Mouse (Mus musculus) stomach, embryonic 16.5 days (tissue): Measurements from ENCODE around the gene Tnks1bp1. TPM values are rescaled to one million over a fixed set of nuclear protein-coding genes. Genes with fewer than 3 reads are reported as not detected.

Experiments used
- ATAC-seq: fragments of 200-750 bp; cut with Nextera tagmentation; 2 replicates; pipeline ENCODE4 v1.8.0; 2017; ENCODE audit warnings: moderate number of reproducible peaks, moderate TSS enrichment; ENCODE audit not compliant: insufficient read depth, low FRiP score
- H3K27ac ChIP-seq: fragments of 300-500 bp; sonication (generic); 2 replicates; pipeline ENCODE4 v1.5.1; 2014; ENCODE audit warnings: low read length
- H3K27me3 ChIP-seq: fragments of 300-500 bp; sonication (generic); 2 replicates; pipeline ENCODE4 v1.6.1; 2014; ENCODE audit warnings: low read length, control low read depth, mixed read lengths; ENCODE audit not compliant: control insufficient read depth, insufficient read depth
- H3K36me3 ChIP-seq: fragments of 300-500 bp; sonication (generic); 2 replicates; pipeline ENCODE4 v1.6.1; 2014; ENCODE audit warnings: low read length; ENCODE audit not compliant: control insufficient read depth, insufficient read depth
- H3K4me1 ChIP-seq: fragments of 300-500 bp; sonication (generic); 2 replicates; pipeline ENCODE4 v1.6.1; 2014; ENCODE audit warnings: low read length, control low read depth, mixed read lengths; ENCODE audit not compliant: control insufficient read depth, insufficient read depth
- H3K4me2 ChIP-seq: fragments of 300-500 bp; sonication (generic); 2 replicates; pipeline ENCODE4 v1.6.1; 2014; ENCODE audit warnings: low read depth, low read length, mixed read lengths
- H3K4me3 ChIP-seq: fragments of 300-500 bp; sonication (generic); replicated peaks from 2 replicates; pipeline ENCODE4 v1.5.1; 2014; ENCODE audit warnings: mild to moderate bottlenecking, low read length
- H3K9ac ChIP-seq: fragments of 300-500 bp; sonication (generic); 2 replicates; pipeline ENCODE4 v1.6.1; 2014; ENCODE audit warnings: low read length
- H3K9me3 ChIP-seq: fragments of 300-500 bp; sonication (generic); replicated peaks from 2 replicates; pipeline ENCODE4 v1.6.1; 2016; ENCODE audit warnings: low read length, control low read depth; ENCODE audit not compliant: control insufficient read depth
- WGBS: fragments of 180-500 bp; shearing (Covaris S2); extraction: QIAGEN DNeasy Blood & Tissue Kit; methylation state at CpG from one replicate; pipeline ENCODE4 v1.1.7; 2014; 5-methylcytosine and 5-hydroxymethylcytosine counted together
- polyA plus RNA-seq: library from polyadenylated mRNA; unstranded; fragments of >200 nt; fragmentation: Nextera tagmentation; extraction: Ambion mirVana; gene quantifications from 2 replicates; pipeline ENCODE4 v1.2.1, GENCODE M21; 2015

The Tnks1bp1 gene
- polyA plus RNA-seq, 1 experiment from 2014 or later: 66.9 TPM

- Histone ChIP-seq H3K4me1 (peaks cover 14% of the 10 kb centered on the region), H3K9me3 (no peaks in the 10 kb centered on the region; the same call in 1 of the 2 replicates), H3K27me3 (no peaks in the 10 kb centered on the region), H3K27ac (peak overlapping the region; percentile 1; the same call in 1 of the 2 replicates), H3K9ac (no peak overlapping the region), H3K4me3 (no peak overlapping the region), H3K4me2 (no peak overlapping the region), H3K36me3 (no peaks in the 10 kb centered on the region)
- 77% methylated on average over 14 of the region's 14 CpGs for WGBS
- no peak for ATAC-seq
Observed at GRCm38 (mm10) chr2:85012679-85013078, 35.1 kb upstream of the Tnks1bp1 start.

- H3K4me1 ChIP-seq: peaks cover 14% of the 10 kb centered on the region
- H3K27me3 ChIP-seq: no peaks in the 10 kb centered on the region
- WGBS: 72% methylated on average over 5 of the region's 5 CpGs
- no peak overlapping the region for H3K4me3 ChIP-seq
- H3K9ac ChIP-seq: no peak overlapping the region
- H3K9me3 ChIP-seq: no peaks in the 10 kb centered on the region; the same call in 1 of the 2 replicates
- no peak for ATAC-seq
- H3K4me2 ChIP-seq: no peak overlapping the region
- no peak overlapping the region for H3K27ac ChIP-seq
- no peaks in the 10 kb centered on the region for H3K36me3 ChIP-seq
Observed at GRCm38 (mm10) chr2:85013826-85014587, 33.8 kb upstream of the Tnks1bp1 start.

GRCm38 (mm10) chr2:85014588-85014982, 33.2 kb upstream of the Tnks1bp1 start:
- WGBS: 37% methylated on average over 3 of the region's 3 CpGs

GRCm38 (mm10) chr2:85022043-85022442, 25.8 kb upstream of the Tnks1bp1 start:
- no peaks in the 10 kb centered on the region for H3K27me3 ChIP-seq
- H3K4me1 ChIP-seq: no peaks in the 10 kb centered on the region
- peak; percentile 21; the same call in 1 of the 2 replicates for ATAC-seq
- no peak overlapping the region for H3K27ac ChIP-seq
- no peaks in the 10 kb centered on the region; the same call in 1 of the 2 replicates for H3K9me3 ChIP-seq
- H3K4me3 ChIP-seq: no peak overlapping the region
- 19% methylated on average over 4 of the region's 4 CpGs for WGBS
- H3K36me3 ChIP-seq: no peaks in the 10 kb centered on the region
- no peak overlapping the region for H3K9ac ChIP-seq
- no peak overlapping the region for H3K4me2 ChIP-seq

More at GRCm38 (mm10) chr2:85014588-85014982, 33.2 kb upstream of the Tnks1bp1 start:
- H3K9ac ChIP-seq: no peak overlapping the region
- no peaks in the 10 kb centered on the region; the same call in 1 of the 2 replicates for H3K9me3 ChIP-seq
- peaks cover 14% of the 10 kb centered on the region for H3K4me1 ChIP-seq
- no peak for ATAC-seq
- H3K4me2 ChIP-seq: no peak overlapping the region
- H3K27me3 ChIP-seq: no peaks in the 10 kb centered on the region
- no peak overlapping the region for H3K4me3 ChIP-seq
- no peak overlapping the region for H3K27ac ChIP-seq
- H3K36me3 ChIP-seq: no peaks in the 10 kb centered on the region

- no peak overlapping the region for H3K9ac ChIP-seq
- no peaks in the 10 kb centered on the region for H3K36me3 ChIP-seq
- ATAC-seq: no peak
- no peak overlapping the region for H3K4me2 ChIP-seq
- H3K27ac ChIP-seq: no peak overlapping the region
- H3K4me3 ChIP-seq: no peak overlapping the region
- 81% methylated on average over 3 of the region's 3 CpGs for WGBS
- H3K4me1 ChIP-seq: no peaks in the 10 kb centered on the region; the same call in 1 of the 2 replicates
- no peaks in the 10 kb centered on the region for H3K9me3 ChIP-seq
- no peaks in the 10 kb centered on the region for H3K27me3 ChIP-seq
Observed at GRCm38 (mm10) chr2:85026178-85026577, 21.6 kb upstream of the Tnks1bp1 start.

GRCm38 (mm10) chr2:85027281-85027680, 20.5 kb upstream of the Tnks1bp1 start:
- Histone ChIP-seq H3K36me3 (no peaks in the 10 kb centered on the region), H3K27me3 (no peaks in the 10 kb centered on the region), H3K4me3 (no peak overlapping the region), H3K9ac (no peak overlapping the region), H3K9me3 (no peaks in the 10 kb centered on the region), H3K4me1 (no peaks in the 10 kb centered on the region; the same call in 1 of the 2 replicates), H3K27ac (no peak overlapping the region), H3K4me2 (no peak overlapping the region)
- WGBS: 62% methylated on average over 5 of the region's 5 CpGs
- no peak for ATAC-seq

- H3K27me3 ChIP-seq: no peaks in the 10 kb centered on the region
- H3K4me2 ChIP-seq: no peak overlapping the region
- H3K4me1 ChIP-seq: no peaks in the 10 kb centered on the region; the same call in 1 of the 2 replicates
- ATAC-seq: no peak
- 16% methylated on average over 6 of the region's 6 CpGs for WGBS
- no peaks in the 10 kb centered on the region for H3K9me3 ChIP-seq
- H3K4me3 ChIP-seq: no peak overlapping the region
- H3K36me3 ChIP-seq: no peaks in the 10 kb centered on the region
- H3K27ac ChIP-seq: no peak overlapping the region
- no peak overlapping the region for H3K9ac ChIP-seq
Observed at GRCm38 (mm10) chr2:85029897-85030296, 17.9 kb upstream of the Tnks1bp1 start.

- Histone ChIP-seq H3K4me2 (no peak overlapping the region), H3K27ac (no peak overlapping the region), H3K9me3 (no peaks in the 10 kb centered on the region), H3K27me3 (no peaks in the 10 kb centered on the region), H3K9ac (no peak overlapping the region), H3K4me1 (no peaks in the 10 kb centered on the region; the same call in 1 of the 2 replicates), H3K36me3 (no peaks in the 10 kb centered on the region), H3K4me3 (no peak overlapping the region)
- 55% methylated on average over 6 of the region's 6 CpGs for WGBS
- ATAC-seq: no peak
Observed at GRCm38 (mm10) chr2:85030989-85031388, 16.8 kb upstream of the Tnks1bp1 start.

- 70% methylated on average over 2 of the region's 2 CpGs for WGBS
- ATAC-seq: no peak
Observed at GRCm38 (mm10) chr2:85033121-85033520, 14.7 kb upstream of the Tnks1bp1 start.

More at GRCm38 (mm10) chr2:85033121-85033520, 14.7 kb upstream of the Tnks1bp1 start:
- Histone ChIP-seq H3K9ac (no peak overlapping the region), H3K9me3 (no peaks in the 10 kb centered on the region), H3K36me3 (no peaks in the 10 kb centered on the region), H3K4me2 (no peak overlapping the region), H3K27me3 (no peaks in the 10 kb centered on the region), H3K4me3 (no peak overlapping the region), H3K27ac (no peak overlapping the region), H3K4me1 (peaks cover 8% of the 10 kb centered on the region)
